Mouse (Mus musculus) CD4-positive, CD25-positive, alpha-beta regulatory T cell, adult 9 weeks (primary cell): ENCODE results near the gene Baiap2l2. TPM values are rescaled to one million over a fixed set of nuclear protein-coding genes. Genes with fewer than 3 reads are reported as not detected.

ENCODE experiments used
- polyA plus RNA-seq: library from polyadenylated mRNA; unstranded; fragments of 100-300 nt; shearing (Covaris generic); gene quantifications from one replicate; pipeline ENCODE4 v1.2.1, GENCODE M21; 2017

Gene Baiap2l2
- polyA plus RNA-seq = not detected

GRCm38 (mm10) chr15:79285399-79285798 lies at the start of gene Baiap2l2:
Baiap2l2 (minus strand) TSS chr15:79285537.

GRCm38 (mm10) chr15:79328058-79328938 lies 43.0 kb upstream of the Baiap2l2 start, which contains the start of gene Pla2g6:
Pla2g6 (minus strand) TSS chr15:79328390.

GRCm38 (mm10) chr15:79254661-79255060 lies 30.7 kb downstream of the Baiap2l2 start, which contains the start of gene Slc16a8:
Slc16a8 (minus strand) TSS chr15:79254761.

GRCm38 (mm10) chr15:79229058-79229821 lies 56.1 kb downstream of the Baiap2l2 start, which contains the start of the genes Pick1 and Gm49486:
Pick1 (plus strand) TSS chr15:79229173.
Gm49486 (plus strand) TSS chr15:79229391.

Other genes starting within 250 kb of the Baiap2l2 start
- gene Galr3, start 243.7 kb downstream of the Baiap2l2 start, polyA plus RNA-seq = not detected
- 5.8 TPM for gene Ankrd54, start 222.6 kb downstream of the Baiap2l2 start, polyA plus RNA-seq
- gene Eif3l, start 210.4 kb downstream of the Baiap2l2 start, polyA plus RNA-seq = 191 TPM
- gene Micall1, start 176.6 kb downstream of the Baiap2l2 start, polyA plus RNA-seq = 13.6 TPM
- gene Polr2f, start 144.5 kb downstream of the Baiap2l2 start, polyA plus RNA-seq = 220 TPM
- gene 1700088E04Rik, start 144.3 kb downstream of the Baiap2l2 start, polyA plus RNA-seq = 2.2 TPM
- not detected for gene Sox10, start 120.3 kb downstream of the Baiap2l2 start, polyA plus RNA-seq
- 42.8 TPM for gene Pick1, start 56.4 kb downstream of the Baiap2l2 start, polyA plus RNA-seq
- 0.14 TPM for gene Gm49486, start 56.1 kb downstream of the Baiap2l2 start, polyA plus RNA-seq
- gene Slc16a8, start 30.8 kb downstream of the Baiap2l2 start, polyA plus RNA-seq = not detected
- 17.6 TPM for gene Pla2g6, start 42.9 kb upstream of the Baiap2l2 start, polyA plus RNA-seq
- 0.92 TPM for gene Maff, start 61.1 kb upstream of the Baiap2l2 start, polyA plus RNA-seq
- gene Tmem184b, start 118.0 kb upstream of the Baiap2l2 start, polyA plus RNA-seq = 26.8 TPM
- 5.2 TPM for gene Csnk1e, start 170.0 kb upstream of the Baiap2l2 start, polyA plus RNA-seq
- not detected for gene Kcnj4, start 219.7 kb upstream of the Baiap2l2 start, polyA plus RNA-seq
- not detected for gene Kdelr3, start 230.9 kb upstream of the Baiap2l2 start, polyA plus RNA-seq